Mouse (Mus musculus) ES-Bruce4 (cell line): ENCODE measurements at regions not wholly inside any gene's neighbourhood (a gene's known extent, or its start where the extent isn't known, plus 50 kb on each side); places are given as distances from the start of the nearest gene placed in this dataset.

Experiments used
- CTCF ChIP-seq: IDR thresholded peaks from one replicate; pipeline ENCODE4 v1.8.1; 2011; ENCODE audit warnings: low read depth, low read length
- EP300 ChIP-seq: IDR thresholded peaks from 2 replicates; pipeline ENCODE4 v1.6.1; 2011; ENCODE audit warnings: low read depth, low read length; ENCODE audit not compliant: insufficient read depth
- POLR2A ChIP-seq: IDR thresholded peaks from one replicate; pipeline ENCODE4 v1.8.1; 2011; ENCODE audit warnings: low read length; ENCODE audit not compliant: insufficient read depth

- no peak for TF ChIP-seq CTCF
- no peak for TF ChIP-seq POLR2A
- TF ChIP-seq EP300: no peak
Measured at GRCm38 (mm10) chr8:53781885-53782284, 143.0 kb upstream of the Neil3 start.
